Mouse (Mus musculus) c-Kit-negative CD71-positive TER-119-positive erythroid progenitor cells, embryonic 14.5 days (primary cell): ENCODE data around the gene Eef2kmt.
"Not testable (repeated sequence)": the region's sequence is repeated elsewhere in the genome, so short reads cannot be mapped to it uniquely, and the experiment has no call there.

Experiments used
- DNase-seq: peaks from one replicate; pipeline ENCODE4 v3.0.0-alpha.2; 2013; ENCODE audit warnings: low read depth, low spot score

The Eef2kmt gene

GRCm38 (mm10) chr16:5255779-5256496 lies at the start of gene Eef2kmt:
TSS of gene Eef2kmt (minus strand) at chr16:5255983.
- peak; percentile 89 for DNase-seq

- DNase-seq: no peak
Measured at GRCm38 (mm10) chr16:5295238-5295637, 39.5 kb upstream of the Eef2kmt start.

GRCm38 (mm10) chr16:5285376-5285775 lies 29.6 kb upstream of the Eef2kmt start:
- DNase-seq: no peak

- DNase-seq: no peak
Measured at GRCm38 (mm10) chr16:5282686-5283085, 26.9 kb upstream of the Eef2kmt start.

GRCm38 (mm10) chr16:5279571-5280222 lies 23.9 kb upstream of the Eef2kmt start:
- DNase-seq: no peak

GRCm38 (mm10) chr16:5272371-5272770 lies 16.6 kb upstream of the Eef2kmt start:
- no peak for DNase-seq

- no peak for DNase-seq
Measured at GRCm38 (mm10) chr16:5271411-5272035, 15.7 kb upstream of the Eef2kmt start.

GRCm38 (mm10) chr16:5263926-5264325 lies 8.1 kb upstream of the Eef2kmt start:
- no peak for DNase-seq

GRCm38 (mm10) chr16:5263156-5263555 lies 7.4 kb upstream of the Eef2kmt start:
- no peak for DNase-seq

- DNase-seq: no peak
Measured at GRCm38 (mm10) chr16:5255081-5255740, 572 bp downstream of the Eef2kmt start.

- DNase-seq: peak; percentile 63
Measured at GRCm38 (mm10) chr16:5254346-5255025, 1.3 kb downstream of the Eef2kmt start.

GRCm38 (mm10) chr16:5252260-5252659 lies 3.5 kb downstream of the Eef2kmt start:
- no peak for DNase-seq

- no peak for DNase-seq
Measured at GRCm38 (mm10) chr16:5250891-5251290, 4.9 kb downstream of the Eef2kmt start.

- DNase-seq: no peak
Measured at GRCm38 (mm10) chr16:5244411-5244810, 11.4 kb downstream of the Eef2kmt start.

GRCm38 (mm10) chr16:5242882-5243281 lies 12.9 kb downstream of the Eef2kmt start:
- DNase-seq: no peak

GRCm38 (mm10) chr16:5242355-5242754 lies 13.4 kb downstream of the Eef2kmt start:
- DNase-seq: no peak

GRCm38 (mm10) chr16:5233418-5234313 lies 22.1 kb downstream of the Eef2kmt start, which contains the start of gene Alg1:
TSS of gene Alg1 (plus strand) at chr16:5233621.
- DNase-seq: peak; percentile 81

- DNase-seq: no peak
Measured at GRCm38 (mm10) chr16:5232982-5233381, 22.8 kb downstream of the Eef2kmt start.

GRCm38 (mm10) chr16:5228103-5228502 lies 27.7 kb downstream of the Eef2kmt start:
- not testable (repeated sequence) for DNase-seq

- not testable (repeated sequence) for DNase-seq
Measured at GRCm38 (mm10) chr16:5227501-5227900, 28.3 kb downstream of the Eef2kmt start.
